Mouse (Mus musculus) heart, embryonic 10.5 days (tissue): ENCODE measurements at regions not wholly inside any gene's neighbourhood (a gene's known extent, or its start where the extent isn't known, plus 50 kb on each side); places are given as distances from the start of the nearest gene placed in this dataset.

Source experiments
- DNase-seq: peaks from one replicate; pipeline ENCODE4 v3.0.0-alpha.2; 2017; ENCODE audit warnings: low spot score
- H3K27ac ChIP-seq: fragments of 300-500 bp; sonication (generic); 2 replicates; pipeline ENCODE4 v1.5.1; 2016; ENCODE audit warnings: mild to moderate bottlenecking
- H3K27me3 ChIP-seq: fragments of 300-500 bp; sonication (generic); 2 replicates; pipeline ENCODE4 v1.6.1; 2016; ENCODE audit warnings: mild to moderate bottlenecking; ENCODE audit not compliant: poor library complexity, insufficient read depth, severe bottlenecking
- H3K36me3 ChIP-seq: fragments of 300-500 bp; sonication (generic); 2 replicates; pipeline ENCODE4 v1.6.1; 2016; ENCODE audit warnings: mild to moderate bottlenecking, moderate library complexity
- H3K4me1 ChIP-seq: fragments of 300-500 bp; sonication (generic); 2 replicates; pipeline ENCODE4 v1.6.1; 2016; ENCODE audit warnings: mild to moderate bottlenecking
- H3K4me3 ChIP-seq: fragments of 300-500 bp; sonication (generic); 2 replicates; pipeline ENCODE4 v1.5.1; 2016; ENCODE audit warnings: mild to moderate bottlenecking, moderate library complexity
- H3K9me3 ChIP-seq: fragments of 300-500 bp; sonication (generic); 2 replicates; pipeline ENCODE4 v1.6.1; 2016; ENCODE audit warnings: mild to moderate bottlenecking, moderate library complexity
- WGBS: fragments of 180-500 bp; shearing (Covaris S2); methylation state at CpG from one replicate; pipeline ENCODE4 v1.1.7; 2016; 5-methylcytosine and 5-hydroxymethylcytosine counted together

- DNase-seq: peak; percentile 43
- no peaks in the 10 kb centered on the region for H3K27me3 ChIP-seq
- no peaks in the 10 kb centered on the region for H3K36me3 ChIP-seq
- H3K4me3 ChIP-seq: no peak overlapping the region
- 67% methylated on average over 3 of the region's 3 CpGs for WGBS
- H3K27ac ChIP-seq: no peak overlapping the region
- H3K9me3 ChIP-seq: no peaks in the 10 kb centered on the region
- 0 out of 2 replicates have a peak, but pooled peaks cover 4% of the 10 kb centered on the region for H3K4me1 ChIP-seq
Observed at GRCm38 (mm10) chr19:32881443-32881842, 124.1 kb downstream of the Pten start.

DNA sequence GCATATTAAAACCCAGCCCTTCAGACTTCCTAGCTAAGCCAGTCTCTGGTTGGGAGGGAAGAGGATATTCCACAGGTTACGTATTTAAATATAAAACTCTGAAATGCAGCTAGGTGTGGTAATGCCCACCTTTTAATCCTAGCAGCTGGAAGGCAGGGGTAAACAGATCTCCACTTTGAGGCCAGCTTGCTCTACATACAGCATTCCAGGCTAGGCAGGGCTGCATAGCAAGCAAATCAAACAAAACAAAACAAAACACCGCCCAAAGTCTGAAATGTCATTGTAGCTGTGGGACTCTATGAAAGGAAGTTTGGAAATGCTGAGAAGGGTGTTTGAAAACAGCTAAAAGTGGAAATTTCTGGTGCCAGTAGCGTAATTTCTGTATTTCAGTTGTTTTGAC lies 127.0 kb downstream of the Pten start:
- no peaks in the 10 kb centered on the region for H3K27me3 ChIP-seq
- no peak overlapping the region for H3K27ac ChIP-seq
- no peaks in the 10 kb centered on the region for H3K9me3 ChIP-seq
- 0 out of 2 replicates have a peak, but pooled peaks cover 4% of the 10 kb centered on the region for H3K4me1 ChIP-seq
- no peak overlapping the region for H3K4me3 ChIP-seq
- 75% methylated on average over 3 of the region's 3 CpGs for WGBS
- DNase-seq: no peak
- no peaks in the 10 kb centered on the region for H3K36me3 ChIP-seq

- 46% methylated on average over 12 of the region's 12 CpGs for WGBS
- Histone ChIP-seq H3K9me3 (no peaks in the 10 kb centered on the region), H3K36me3 (no peaks in the 10 kb centered on the region), H3K27ac (no peak overlapping the region), H3K27me3 (no peaks in the 10 kb centered on the region), H3K4me1 (0 out of 2 replicates have a peak, but pooled peaks cover 4% of the 10 kb centered on the region), H3K4me3 (peak overlapping the region; percentile 36)
- no peak for DNase-seq
Observed at GRCm38 (mm10) chr19:32885481-32886131, 128.3 kb downstream of the Pten start.

DNA sequence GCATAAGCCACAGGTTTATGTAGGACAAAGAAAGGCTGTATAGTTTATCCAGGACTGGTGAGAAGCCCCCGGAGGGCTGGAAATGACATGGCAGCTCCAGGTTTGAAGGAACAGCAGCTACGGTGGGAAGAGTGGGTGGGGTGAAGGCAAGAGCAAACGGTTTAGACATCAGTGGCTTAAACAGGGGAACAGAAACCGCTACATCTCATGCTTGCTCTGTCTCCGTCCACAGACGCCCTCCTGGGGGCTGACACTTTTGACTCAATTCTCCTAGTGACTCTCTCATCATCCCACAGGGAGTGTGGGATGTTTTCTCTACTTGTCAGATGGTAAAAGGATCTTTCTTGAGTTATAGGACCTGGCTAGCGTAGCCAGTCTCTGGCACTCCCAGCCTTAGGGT lies 129.9 kb downstream of the Pten start:
- no peaks in the 10 kb centered on the region for H3K36me3 ChIP-seq
- no peak overlapping the region for H3K27ac ChIP-seq
- no peaks in the 10 kb centered on the region for H3K9me3 ChIP-seq
- H3K27me3 ChIP-seq: no peaks in the 10 kb centered on the region
- 0 out of 2 replicates have a peak, but pooled peaks cover 4% of the 10 kb centered on the region for H3K4me1 ChIP-seq
- DNase-seq: no peak
- no peak overlapping the region for H3K4me3 ChIP-seq
- 66% methylated on average over 7 of the region's 7 CpGs for whole genome bisulfite sequencing

GRCm38 (mm10) chr19:32888616-32889305 lies 131.5 kb downstream of the Pten start:
- no peak overlapping the region for H3K4me3 ChIP-seq
- no peak for DNase-seq
- H3K27ac ChIP-seq: no peak overlapping the region
- H3K9me3 ChIP-seq: no peaks in the 10 kb centered on the region
- no peaks in the 10 kb centered on the region for H3K36me3 ChIP-seq
- H3K27me3 ChIP-seq: no peaks in the 10 kb centered on the region
- WGBS: 65% methylated on average over 12 of the region's 12 CpGs
- 0 out of 2 replicates have a peak, but pooled peaks cover 4% of the 10 kb centered on the region for H3K4me1 ChIP-seq

DNA sequence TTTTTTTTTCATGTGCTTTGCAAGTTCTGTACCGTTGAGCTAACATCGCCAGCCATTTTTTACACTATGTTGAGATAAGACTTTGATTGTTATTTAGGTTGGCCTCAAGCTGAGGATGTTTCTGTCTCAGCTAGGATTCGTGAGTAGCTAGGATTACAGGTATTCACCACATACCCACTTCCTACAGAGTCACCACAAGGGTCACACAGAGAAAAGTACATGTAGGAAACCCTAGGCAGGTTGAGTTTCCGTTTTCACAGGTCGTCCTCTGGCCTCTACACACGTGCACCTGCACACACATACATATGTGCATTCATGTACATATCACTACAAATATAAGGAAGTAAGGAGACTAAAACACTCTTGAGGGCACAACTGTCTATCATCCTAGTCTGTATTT lies 133.5 kb downstream of the Pten start:
- no peak overlapping the region for H3K27ac ChIP-seq
- no peaks in the 10 kb centered on the region for H3K27me3 ChIP-seq
- 87% methylated on average over 6 of the region's 6 CpGs for WGBS
- no peak for DNase-seq
- no peaks in the 10 kb centered on the region for H3K36me3 ChIP-seq
- 0 out of 2 replicates have a peak, but pooled peaks cover under 1% of the 10 kb centered on the region for H3K4me1 ChIP-seq
- no peak overlapping the region for H3K4me3 ChIP-seq
- no peaks in the 10 kb centered on the region for H3K9me3 ChIP-seq

DNA sequence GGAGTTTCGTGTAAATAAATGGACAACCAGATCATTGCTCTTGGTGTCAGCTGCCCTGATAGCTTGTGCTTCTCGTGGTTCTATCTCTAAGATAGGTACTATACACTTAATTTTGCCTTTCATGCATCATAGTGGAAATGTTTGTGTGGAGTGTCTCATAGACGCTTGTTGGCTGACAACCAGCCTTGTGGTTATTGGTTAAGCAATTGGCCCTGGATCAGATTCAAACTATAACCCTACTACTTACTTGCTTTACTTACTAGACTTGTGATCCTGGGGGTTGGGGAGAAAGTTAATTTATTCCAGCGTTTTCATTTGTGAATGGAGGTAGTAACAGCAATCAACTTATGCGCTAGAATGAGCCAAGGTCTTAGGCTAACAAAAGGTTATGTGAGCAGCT lies 135.2 kb downstream of the Pten start:
- H3K36me3 ChIP-seq: no peaks in the 10 kb centered on the region
- H3K27ac ChIP-seq: no peak overlapping the region
- WGBS: 81% methylated on average over 5 of the region's 5 CpGs
- no peak overlapping the region for H3K4me3 ChIP-seq
- H3K27me3 ChIP-seq: no peaks in the 10 kb centered on the region
- DNase-seq: no peak
- H3K4me1 ChIP-seq: no peaks in the 10 kb centered on the region
- no peaks in the 10 kb centered on the region for H3K9me3 ChIP-seq

DNA sequence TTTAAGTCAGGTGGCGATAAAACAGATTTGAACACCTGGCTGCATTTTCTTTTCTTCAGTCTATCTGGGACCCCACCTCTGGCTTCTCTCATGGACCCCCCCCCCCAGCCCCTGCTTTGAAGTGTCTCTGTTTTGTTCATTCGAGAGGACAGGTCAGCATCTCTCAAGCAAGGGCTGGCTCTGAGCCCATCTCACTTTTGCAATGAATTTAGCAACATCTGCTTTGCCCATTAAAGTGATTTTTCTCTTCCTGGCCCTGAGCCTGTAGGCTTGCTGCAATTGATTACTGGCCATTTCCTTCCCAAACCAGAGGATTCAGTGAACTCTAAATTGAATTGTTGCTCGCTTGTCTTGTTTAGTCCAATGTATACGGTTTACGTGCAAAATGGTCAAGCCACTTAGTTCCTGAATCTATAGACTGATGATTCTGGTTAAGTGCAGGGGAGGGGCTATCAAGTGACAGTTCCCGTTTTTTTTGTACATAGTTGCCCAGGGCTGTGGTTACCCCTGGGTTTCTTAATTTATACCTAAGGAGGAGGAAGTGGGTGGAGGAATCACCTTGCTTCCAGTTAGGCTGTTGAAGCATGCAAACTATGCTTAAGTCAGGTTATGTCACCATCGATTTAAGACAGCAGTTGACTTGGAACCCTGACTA lies 146.3 kb downstream of the Pten start:
- H3K27ac ChIP-seq: no peak overlapping the region
- H3K4me1 ChIP-seq: peaks cover 16% of the 10 kb centered on the region
- no peak overlapping the region for H3K4me3 ChIP-seq
- no peaks in the 10 kb centered on the region for H3K9me3 ChIP-seq
- no peaks in the 10 kb centered on the region for H3K36me3 ChIP-seq
- 78% methylated on average over 7 of the region's 7 CpGs for WGBS
- DNase-seq: no peak
- no peaks in the 10 kb centered on the region for H3K27me3 ChIP-seq

GRCm38 (mm10) chr19:32904517-32904916 lies 147.2 kb downstream of the Pten start:
- no peaks in the 10 kb centered on the region for H3K9me3 ChIP-seq
- H3K36me3 ChIP-seq: no peaks in the 10 kb centered on the region
- H3K27ac ChIP-seq: no peak overlapping the region
- no peak overlapping the region for H3K4me3 ChIP-seq
- WGBS: 70% methylated on average over 7 of the region's 7 CpGs
- no peaks in the 10 kb centered on the region for H3K27me3 ChIP-seq
- peaks cover 16% of the 10 kb centered on the region for H3K4me1 ChIP-seq
- no peak for DNase-seq

DNA sequence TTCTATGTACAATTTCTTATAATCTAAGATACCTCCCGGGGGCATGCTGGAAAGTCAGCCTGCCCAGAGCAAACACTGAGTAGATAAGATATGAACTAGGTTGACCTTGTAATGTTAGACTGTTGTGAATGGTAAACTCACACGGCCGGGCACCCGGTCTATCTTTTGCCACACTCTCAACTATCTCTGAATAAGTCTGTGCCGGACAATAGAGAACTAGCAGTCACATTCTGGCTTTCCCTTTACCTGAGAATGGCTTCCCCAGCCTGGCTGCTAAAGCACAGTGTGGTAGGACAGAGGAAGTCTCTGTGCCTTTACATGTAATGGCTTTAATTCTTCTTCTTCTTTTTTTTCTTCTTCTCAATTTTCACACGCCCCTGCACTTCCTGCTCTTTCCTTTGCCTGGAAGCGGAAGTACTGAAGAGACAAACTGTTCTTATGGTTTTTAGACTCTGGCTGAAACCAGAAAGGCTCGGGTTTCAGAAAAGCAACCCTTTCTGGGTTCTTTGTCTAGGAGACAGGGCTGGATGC lies 148.7 kb downstream of the Pten start:
- no peak for DNase-seq
- Histone ChIP-seq H3K27me3 (no peaks in the 10 kb centered on the region), H3K4me3 (no peak overlapping the region), H3K27ac (peak overlapping the region; percentile 60; the same call in 1 of the 2 replicates), H3K4me1 (peaks cover 16% of the 10 kb centered on the region), H3K9me3 (no peaks in the 10 kb centered on the region), H3K36me3 (no peaks in the 10 kb centered on the region)
- WGBS: 28% methylated on average over 8 of the region's 8 CpGs

GRCm38 (mm10) chr19:32906820-32907219 lies 149.5 kb downstream of the Pten start:
- no peak for DNase-seq
- no peaks in the 10 kb centered on the region for H3K36me3 ChIP-seq
- no peak overlapping the region for H3K4me3 ChIP-seq
- H3K9me3 ChIP-seq: no peaks in the 10 kb centered on the region
- no peaks in the 10 kb centered on the region for H3K27me3 ChIP-seq
- H3K4me1 ChIP-seq: peaks cover 16% of the 10 kb centered on the region
- 65% methylated on average over 5 of the region's 5 CpGs for WGBS
- no peak overlapping the region for H3K27ac ChIP-seq

GRCm38 (mm10) chr19:32910050-32910462 lies 152.8 kb downstream of the Pten start:
- H3K9me3 ChIP-seq: no peaks in the 10 kb centered on the region
- H3K4me3 ChIP-seq: no peak overlapping the region
- H3K27ac ChIP-seq: no peak overlapping the region
- 57% methylated on average over 4 of the region's 4 CpGs for WGBS
- peaks cover 23% of the 10 kb centered on the region for H3K4me1 ChIP-seq
- DNase-seq: no peak
- H3K36me3 ChIP-seq: no peaks in the 10 kb centered on the region
- peaks cover 7% of the 10 kb centered on the region; the same call in 1 of the 2 replicates for H3K27me3 ChIP-seq

DNA sequence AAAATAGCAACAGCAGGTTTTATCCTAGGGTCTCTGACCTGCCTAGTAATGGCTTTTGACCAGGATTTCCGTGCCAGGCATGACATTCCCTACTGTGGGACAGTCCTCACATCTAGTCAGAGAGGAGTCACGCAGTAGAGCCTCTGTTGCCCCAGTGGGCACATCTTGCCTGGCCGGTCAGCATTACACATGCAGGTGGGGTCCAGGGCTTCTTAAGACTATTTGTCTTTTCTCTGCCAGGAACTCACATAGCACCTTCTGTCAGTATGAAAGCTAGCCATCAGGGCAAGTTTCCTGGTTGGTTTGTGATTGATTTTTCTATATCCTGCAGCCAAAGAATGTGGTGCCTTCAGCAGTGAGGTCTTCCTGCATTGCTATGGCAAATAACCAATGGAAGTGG lies 155.0 kb downstream of the Pten start:
- no peak overlapping the region for H3K27ac ChIP-seq
- WGBS: 80% methylated on average over 3 of the region's 3 CpGs
- no peaks in the 10 kb centered on the region for H3K36me3 ChIP-seq
- H3K4me1 ChIP-seq: peaks cover 15% of the 10 kb centered on the region
- no peak for DNase-seq
- H3K4me3 ChIP-seq: no peak overlapping the region
- peaks cover 17% of the 10 kb centered on the region; the same call in 1 of the 2 replicates for H3K27me3 ChIP-seq
- H3K9me3 ChIP-seq: no peaks in the 10 kb centered on the region
